Mouse (Mus musculus): ENCODE results near the gene 1700016K19Rik.

- TF ChIP-seq POLR2A (IDR thresholded peaks at IDR 0.05; ENCODE audit: insufficient read depth, low read length) (no peak), CTCF (IDR thresholded peaks at IDR 0.05; ENCODE audit: low read depth, low read length) (peak; percentile 19)
Observed at GRCm38 (mm10) chr11:76027139-76028071, 27.7 kb downstream of the 1700016K19Rik start, which contains the start of gene Rflnb.

All from ES-Bruce4 (cell line).